Mouse (Mus musculus) forebrain, embryonic 12.5 days (tissue): ENCODE data around the gene Itga5. TPM values are rescaled to one million over a fixed set of nuclear protein-coding genes. Genes with fewer than 3 reads are reported as not detected.

Experiments
- ATAC-seq: fragments of 200-750 bp; cut with Nextera tagmentation; 2 replicates; pipeline ENCODE4 v1.8.0; 2017; ENCODE audit warnings: moderate TSS enrichment; ENCODE audit not compliant: low FRiP score
- H3K27ac ChIP-seq: fragments of 300-500 bp; sonication (generic); 2 replicates; pipeline ENCODE4 v1.5.1; 2016; ENCODE audit warnings: mild to moderate bottlenecking
- H3K27me3 ChIP-seq: fragments of 300-500 bp; sonication (generic); 2 replicates; pipeline ENCODE4 v1.6.1; 2016; ENCODE audit warnings: mild to moderate bottlenecking
- H3K36me3 ChIP-seq: fragments of 300-500 bp; sonication (generic); replicated peaks from 2 replicates; pipeline ENCODE4 v1.6.1; 2016; ENCODE audit warnings: mild to moderate bottlenecking
- H3K4me1 ChIP-seq: fragments of 300-500 bp; sonication (generic); 2 replicates; pipeline ENCODE4 v1.6.1; 2016
- H3K4me2 ChIP-seq: fragments of 300-500 bp; sonication (generic); 2 replicates; pipeline ENCODE4 v1.6.1; 2016; ENCODE audit warnings: mild to moderate bottlenecking, moderate library complexity
- H3K4me3 ChIP-seq: fragments of 300-500 bp; sonication (generic); replicated peaks from 2 replicates; pipeline ENCODE4 v1.5.1; 2016; ENCODE audit warnings: mild to moderate bottlenecking
- H3K9ac ChIP-seq: fragments of 300-500 bp; sonication (generic); 2 replicates; pipeline ENCODE4 v1.6.1; 2016; ENCODE audit warnings: mild to moderate bottlenecking
- H3K9me3 ChIP-seq: fragments of 300-500 bp; sonication (generic); 2 replicates; pipeline ENCODE4 v1.6.1; 2016
- WGBS: fragments of 180-500 bp; shearing (Covaris S2); methylation state at CpG from one replicate; pipeline ENCODE4 v1.1.7; 2016; 5-methylcytosine and 5-hydroxymethylcytosine counted together
- polyA plus RNA-seq: library from polyadenylated mRNA; unstranded; fragments of >200 nt; fragmentation: Nextera tagmentation; extraction: Ambion mirVana; gene quantifications from 2 replicates; pipeline ENCODE4 v1.2.1, GENCODE M21; 2016

The Itga5 gene
- polyA plus RNA-seq, 1 experiment from 2014 or later, result 17.3 TPM

GRCm38 (mm10) chr15:103362333-103362732 lies 4.2 kb downstream of the Itga5 start:
- Histone ChIP-seq H3K4me2 (no peak overlapping the region), H3K9ac (no peak overlapping the region), H3K9me3 (no peaks in the 10 kb centered on the region), H3K27me3 (peaks cover 10% of the 10 kb centered on the region; the same call in 1 of the 2 replicates), H3K4me3 (no peak overlapping the region), H3K36me3 (no peaks in the 10 kb centered on the region), H3K4me1 (peaks cover 34% of the 10 kb centered on the region), H3K27ac (no peak overlapping the region)
- 90% methylated on average over 7 of the region's 7 CpGs for WGBS
- no peak for ATAC-seq

DNA sequence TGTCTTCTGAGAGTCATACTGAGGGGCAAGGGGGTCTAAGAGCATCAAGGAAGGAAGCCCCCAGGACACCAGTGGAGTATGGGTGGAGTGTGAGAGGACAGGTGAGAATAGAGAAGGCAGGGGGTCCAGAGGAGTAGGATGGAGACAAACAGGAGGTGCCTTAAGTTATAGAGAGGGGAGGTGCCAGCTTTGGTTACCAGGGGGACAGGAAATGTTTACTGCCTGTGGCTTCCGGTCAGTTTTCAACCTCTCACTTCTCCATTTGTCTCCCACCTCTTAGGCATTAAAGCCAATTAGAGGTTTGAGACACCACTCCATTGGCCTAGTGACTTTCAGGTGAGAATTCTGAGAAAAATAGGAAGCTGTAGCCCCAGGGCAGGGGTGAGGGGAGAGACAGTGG lies 5.3 kb downstream of the Itga5 start:
- no peak overlapping the region for H3K9ac ChIP-seq
- WGBS, result 83% methylated on average over 1 of the region's 1 CpGs
- 0 out of 2 replicates have a peak, but pooled peaks cover under 1% of the 10 kb centered on the region for H3K36me3 ChIP-seq
- H3K4me1 ChIP-seq, result peaks cover 24% of the 10 kb centered on the region
- H3K4me3 ChIP-seq, result no peak overlapping the region
- ATAC-seq, result no peak
- no peak overlapping the region for H3K4me2 ChIP-seq
- no peak overlapping the region for H3K27ac ChIP-seq
- no peaks in the 10 kb centered on the region for H3K9me3 ChIP-seq
- peaks cover 5% of the 10 kb centered on the region; the same call in 1 of the 2 replicates for H3K27me3 ChIP-seq

DNA sequence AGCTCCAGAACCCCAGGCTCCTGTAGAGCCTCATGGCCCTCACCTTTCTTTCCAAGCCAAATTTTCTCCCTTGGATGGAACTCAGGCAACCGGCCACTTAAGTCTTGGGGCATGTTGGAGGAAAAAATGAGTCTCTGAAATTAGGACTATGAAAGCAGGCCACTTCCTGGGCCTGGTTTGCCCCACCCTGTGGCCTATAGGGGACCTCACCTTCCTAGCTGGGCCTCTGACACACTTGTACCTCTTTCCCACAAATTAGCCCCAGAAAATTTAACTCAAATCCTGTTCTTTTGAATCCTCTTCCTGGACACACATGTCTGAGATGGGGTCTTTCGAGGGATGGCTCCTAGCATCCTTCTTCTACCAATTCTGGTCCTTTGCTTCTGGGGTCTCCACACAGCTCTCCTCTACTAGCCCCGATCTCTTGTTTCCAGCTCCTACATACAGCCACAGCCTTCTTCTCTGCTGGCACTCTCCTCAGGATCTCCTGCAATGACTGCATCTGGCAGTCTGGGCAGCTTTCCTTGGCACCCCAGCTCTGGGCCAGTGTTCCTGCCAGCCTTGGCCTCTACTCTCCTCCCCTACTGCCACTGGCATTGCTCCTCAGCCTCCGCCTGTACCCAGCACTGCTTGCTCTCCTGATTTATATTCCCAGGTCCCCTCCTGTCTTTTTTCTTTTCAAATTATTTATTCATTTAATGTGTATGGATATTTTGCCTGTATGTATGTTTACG lies 6.5 kb downstream of the Itga5 start:
- H3K36me3 ChIP-seq, result 0 out of 2 replicates have a peak, but pooled peaks cover 11% of the 10 kb centered on the region
- H3K4me3 ChIP-seq, result no peak overlapping the region
- 89% methylated on average over 5 of the region's 5 CpGs for WGBS
- H3K27me3 ChIP-seq, result peaks cover 5% of the 10 kb centered on the region; the same call in 1 of the 2 replicates
- no peak for ATAC-seq
- no peak overlapping the region for H3K27ac ChIP-seq
- H3K9ac ChIP-seq, result no peak overlapping the region
- H3K9me3 ChIP-seq, result no peaks in the 10 kb centered on the region
- no peak overlapping the region for H3K4me2 ChIP-seq
- peaks cover 12% of the 10 kb centered on the region for H3K4me1 ChIP-seq

DNA sequence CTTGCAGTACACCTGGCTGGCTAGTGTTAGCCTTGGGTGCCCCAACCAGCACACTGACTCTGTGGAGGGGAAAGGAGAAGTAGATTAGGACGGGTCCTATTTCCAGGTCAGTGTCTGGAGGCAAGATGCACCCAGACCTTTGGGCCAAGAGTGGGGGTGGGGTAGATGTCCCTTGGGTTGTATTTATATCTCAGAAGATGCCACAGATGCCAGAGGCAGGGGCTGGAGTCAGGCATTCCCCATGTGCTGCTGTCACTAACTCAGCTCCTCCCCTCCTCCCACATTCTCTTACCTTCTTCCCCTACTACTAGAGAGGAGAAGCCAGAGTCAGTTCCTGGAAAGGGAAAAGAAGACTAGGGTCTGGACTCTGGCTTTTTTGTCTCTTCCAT lies 7.4 kb downstream of the Itga5 start:
- Histone ChIP-seq H3K9ac (no peak overlapping the region), H3K27ac (no peak overlapping the region), H3K4me3 (no peak overlapping the region), H3K9me3 (no peaks in the 10 kb centered on the region), H3K36me3 (0 out of 2 replicates have a peak, but pooled peaks cover 11% of the 10 kb centered on the region), H3K4me2 (no peak overlapping the region), H3K27me3 (peaks cover under 1% of the 10 kb centered on the region; the same call in 1 of the 2 replicates), H3K4me1 (peaks cover 5% of the 10 kb centered on the region)
- no peak for ATAC-seq
- 75% methylated on average over 1 of the region's 1 CpGs for WGBS

DNA sequence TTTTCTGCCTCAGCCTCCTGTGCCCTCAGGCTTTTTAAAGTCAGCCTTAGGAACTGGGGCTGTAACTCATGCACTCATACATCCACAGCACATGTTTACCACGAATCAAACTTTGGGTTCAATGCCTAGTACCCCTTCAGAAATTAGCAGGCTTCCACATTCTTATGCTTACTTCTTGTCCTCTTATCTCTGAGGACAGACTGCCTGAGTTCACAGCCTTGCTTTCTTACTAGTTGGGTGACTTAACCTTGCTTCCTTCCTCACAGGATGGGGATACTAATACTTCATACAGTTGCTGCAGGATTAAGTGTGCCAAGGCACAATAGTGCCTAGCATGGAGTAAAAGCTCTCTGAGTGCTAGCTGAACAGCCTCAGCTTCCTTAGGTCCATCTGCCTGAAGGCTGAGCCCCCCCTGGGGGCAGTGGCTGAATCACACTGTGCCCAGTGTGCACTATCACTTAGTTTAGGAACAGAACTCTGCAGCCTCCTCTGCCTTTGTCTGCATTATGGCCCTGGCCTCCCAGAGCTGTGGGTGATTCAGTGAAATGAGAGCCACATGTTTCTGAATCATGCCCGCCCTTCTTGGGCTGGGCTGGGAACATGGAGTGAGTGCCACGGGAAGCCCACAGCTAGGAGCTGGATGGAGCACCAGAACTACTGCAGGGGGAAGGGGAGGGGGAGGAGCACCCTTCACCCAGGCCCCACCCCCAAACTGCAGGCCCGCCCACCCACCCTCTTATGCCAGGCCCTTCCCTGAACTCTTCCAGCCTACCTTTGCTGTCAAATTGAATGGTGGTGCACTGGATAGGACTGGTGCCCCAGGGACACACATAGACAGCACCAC lies 8.1 kb downstream of the Itga5 start:
- Histone ChIP-seq H3K4me2 (no peak overlapping the region), H3K27ac (no peak overlapping the region), H3K9me3 (no peaks in the 10 kb centered on the region), H3K27me3 (no peaks in the 10 kb centered on the region), H3K4me3 (no peak overlapping the region), H3K4me1 (peaks cover 5% of the 10 kb centered on the region), H3K36me3 (0 out of 2 replicates have a peak, but pooled peaks cover 11% of the 10 kb centered on the region), H3K9ac (no peak overlapping the region)
- peak; percentile 41; the same call in 1 of the 2 replicates for ATAC-seq
- WGBS, result 39% methylated on average over 4 of the region's 4 CpGs

DNA sequence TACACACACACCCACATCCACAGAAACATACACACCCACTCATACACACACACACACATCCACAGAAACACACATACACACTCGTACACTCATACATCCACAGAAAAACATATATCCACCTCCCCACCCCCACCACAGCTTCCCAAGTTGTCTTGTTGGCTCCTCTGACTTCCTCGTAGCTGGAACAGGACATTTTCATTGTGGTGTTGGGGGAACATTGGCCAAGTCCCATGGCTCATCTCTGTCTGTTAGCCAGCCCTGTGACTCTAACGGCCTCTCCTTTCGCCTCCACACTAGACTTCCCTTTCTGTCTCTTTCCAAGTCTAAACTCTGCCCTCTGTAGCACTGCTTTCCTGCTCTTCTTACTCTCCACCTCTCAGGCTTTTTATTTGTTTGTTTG lies 8.7 kb downstream of the Itga5 start:
- no peak for ATAC-seq
- H3K4me1 ChIP-seq, result peaks cover 5% of the 10 kb centered on the region
- no peak overlapping the region for H3K27ac ChIP-seq
- 80% methylated on average over 4 of the region's 4 CpGs for WGBS
- no peak overlapping the region for H3K9ac ChIP-seq
- H3K9me3 ChIP-seq, result no peaks in the 10 kb centered on the region
- H3K4me3 ChIP-seq, result no peak overlapping the region
- no peak overlapping the region for H3K4me2 ChIP-seq
- H3K27me3 ChIP-seq, result no peaks in the 10 kb centered on the region
- H3K36me3 ChIP-seq, result 0 out of 2 replicates have a peak, but pooled peaks cover 11% of the 10 kb centered on the region

DNA sequence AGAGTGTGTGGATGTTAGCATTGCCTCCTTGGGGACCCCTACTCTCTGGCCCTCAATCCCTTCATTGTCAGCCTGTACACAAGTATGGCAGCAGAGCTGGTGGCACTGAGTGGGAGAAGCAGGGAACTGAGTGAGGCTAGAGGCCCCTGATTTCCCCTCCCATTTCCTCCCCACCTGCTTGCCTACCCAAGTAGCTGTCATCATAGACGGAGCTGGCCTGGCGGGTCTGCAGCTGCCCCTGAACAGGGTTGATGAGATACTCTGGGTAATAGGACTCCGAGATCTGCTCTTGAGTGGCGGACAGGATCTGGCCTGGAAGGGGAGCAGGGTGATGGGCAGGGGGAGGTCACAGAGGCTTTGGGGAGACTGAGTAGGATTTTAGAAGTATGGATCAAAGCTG lies 10.4 kb downstream of the Itga5 start:
- Histone ChIP-seq H3K9me3 (no peaks in the 10 kb centered on the region), H3K4me2 (no peak overlapping the region), H3K36me3 (peaks cover 14% of the 10 kb centered on the region), H3K4me3 (no peak overlapping the region), H3K27me3 (no peaks in the 10 kb centered on the region), H3K4me1 (peaks cover 5% of the 10 kb centered on the region), H3K27ac (no peak overlapping the region), H3K9ac (no peak overlapping the region)
- ATAC-seq, result no peak
- 76% methylated on average over 4 of the region's 4 CpGs for WGBS

DNA sequence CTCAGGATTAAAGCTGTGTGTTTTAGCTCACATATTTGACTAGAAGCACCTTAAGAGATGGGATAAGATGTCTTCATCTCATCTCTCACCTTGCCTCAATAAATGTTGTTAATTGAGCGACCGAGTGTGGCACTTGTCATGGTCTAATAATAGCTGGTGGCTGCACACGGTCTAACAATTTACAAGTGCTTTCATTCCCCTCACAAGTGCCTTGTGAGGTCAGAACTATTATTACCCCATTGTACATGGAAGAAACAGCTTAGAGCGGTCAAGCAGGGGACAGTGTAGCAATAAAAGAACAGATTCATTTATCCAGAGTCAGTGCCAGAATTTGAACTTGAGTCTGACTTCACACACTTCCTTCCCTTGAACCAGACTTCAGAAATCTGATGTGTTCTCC lies 11.1 kb downstream of the Itga5 start:
- Histone ChIP-seq H3K4me1 (peaks cover 5% of the 10 kb centered on the region), H3K9ac (no peak overlapping the region), H3K36me3 (peaks cover 21% of the 10 kb centered on the region), H3K27me3 (no peaks in the 10 kb centered on the region), H3K4me2 (no peak overlapping the region), H3K9me3 (no peaks in the 10 kb centered on the region), H3K27ac (no peak overlapping the region), H3K4me3 (no peak overlapping the region)
- WGBS, result 84% methylated on average over 4 of the region's 4 CpGs
- ATAC-seq, result no peak

DNA sequence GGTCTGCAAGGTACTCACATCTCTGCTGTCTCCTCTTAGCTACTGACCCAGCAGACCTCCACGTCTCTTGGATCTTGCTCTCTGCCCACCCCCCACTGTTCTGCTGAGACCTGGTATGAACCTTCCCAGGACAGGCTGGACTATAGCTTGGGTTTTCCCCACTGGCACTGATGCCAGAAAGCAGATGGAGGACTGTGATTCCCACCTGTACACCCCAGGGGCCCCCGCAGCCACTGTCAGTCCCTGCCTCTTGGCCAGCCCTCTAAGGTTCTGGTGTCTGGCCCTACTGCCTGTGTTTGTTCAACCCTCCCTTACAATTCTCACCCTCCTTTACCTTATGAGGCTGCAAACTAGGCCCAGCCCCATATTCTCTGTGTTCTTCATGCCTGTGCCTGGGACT lies 11.9 kb downstream of the Itga5 start:
- peaks cover 27% of the 10 kb centered on the region for H3K36me3 ChIP-seq

GRCm38 (mm10) chr15:103353511-103354256 lies 12.9 kb downstream of the Itga5 start:
- WGBS, result 92% methylated on average over 11 of the region's 11 CpGs
- no peaks in the 10 kb centered on the region for H3K4me1 ChIP-seq
- H3K9me3 ChIP-seq, result no peaks in the 10 kb centered on the region
- no peak overlapping the region for H3K4me2 ChIP-seq
- H3K27ac ChIP-seq, result no peak overlapping the region
- H3K27me3 ChIP-seq, result no peaks in the 10 kb centered on the region
- H3K4me3 ChIP-seq, result no peak overlapping the region
- H3K9ac ChIP-seq, result no peak overlapping the region
- H3K36me3 ChIP-seq, result peaks cover 33% of the 10 kb centered on the region
- ATAC-seq, result 0 out of 2 replicates have a peak, but pooled peaks have one; percentile 14

More for the DNA sequence above, 11.9 kb downstream of the Itga5 start:
- WGBS, result 85% methylated on average over 2 of the region's 2 CpGs
- Histone ChIP-seq H3K9me3 (no peaks in the 10 kb centered on the region), H3K27me3 (no peaks in the 10 kb centered on the region), H3K27ac (no peak overlapping the region), H3K9ac (no peak overlapping the region), H3K4me1 (peaks cover 5% of the 10 kb centered on the region), H3K4me2 (no peak overlapping the region), H3K4me3 (no peak overlapping the region)
- no peak for ATAC-seq

DNA sequence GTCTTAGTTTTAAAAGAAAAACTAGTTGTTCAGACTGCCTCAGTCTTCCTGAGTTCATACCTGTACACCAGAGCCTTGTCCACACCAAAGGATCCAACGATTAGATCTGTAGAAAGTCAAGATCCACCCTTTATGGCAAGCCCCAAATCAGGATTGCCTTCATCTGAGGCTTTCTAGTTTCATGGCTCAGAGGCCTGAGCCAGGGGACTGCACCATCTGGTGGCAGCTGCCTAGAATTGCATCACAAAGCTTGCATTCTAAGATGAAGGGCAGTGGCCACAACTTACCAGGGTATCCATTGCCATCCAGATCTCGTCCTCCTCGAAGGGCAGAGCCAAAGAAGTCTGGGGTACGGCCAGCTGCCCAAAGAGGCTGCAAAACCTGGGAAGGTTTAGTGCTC lies 13.7 kb downstream of the Itga5 start:
- WGBS, result 42% methylated on average over 4 of the region's 4 CpGs
- peak; percentile 37; the same call in 1 of the 2 replicates for ATAC-seq

DNA sequence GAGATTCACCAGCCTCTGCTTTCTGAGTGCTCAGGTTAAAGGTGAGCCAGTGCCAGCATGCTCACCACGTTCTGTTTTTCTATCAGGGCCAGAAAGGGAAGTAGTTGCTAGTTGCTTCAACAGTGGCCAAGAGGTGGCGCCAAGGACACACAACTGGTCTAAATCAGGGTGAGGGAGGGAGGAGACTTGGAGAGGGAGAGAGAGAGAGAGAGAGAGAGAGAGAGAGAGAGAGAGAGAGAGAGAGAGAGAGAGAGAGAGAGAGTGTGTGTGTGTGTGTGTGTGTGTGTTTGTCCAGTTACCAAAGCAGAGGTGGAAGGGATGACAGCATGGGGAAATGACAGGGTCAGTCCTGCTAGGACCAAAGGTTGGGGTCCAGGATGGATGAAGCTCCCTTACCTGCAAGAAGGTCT lies 19.3 kb downstream of the Itga5 start:
- Histone ChIP-seq H3K4me3 (no peak overlapping the region), H3K4me1 (no peaks in the 10 kb centered on the region), H3K4me2 (no peak overlapping the region), H3K27ac (no peak overlapping the region), H3K27me3 (no peaks in the 10 kb centered on the region), H3K9ac (no peak overlapping the region), H3K36me3 (peaks cover 33% of the 10 kb centered on the region), H3K9me3 (no peaks in the 10 kb centered on the region)
- peak; percentile 9; the same call in 1 of the 2 replicates for ATAC-seq
- WGBS, result 9% methylated on average over 2 of the region's 2 CpGs

More for the DNA sequence above, 13.7 kb downstream of the Itga5 start:
- H3K4me2 ChIP-seq, result no peak overlapping the region
- no peaks in the 10 kb centered on the region for H3K27me3 ChIP-seq
- no peaks in the 10 kb centered on the region for H3K4me1 ChIP-seq
- no peaks in the 10 kb centered on the region for H3K9me3 ChIP-seq
- H3K36me3 ChIP-seq, result peaks cover 33% of the 10 kb centered on the region
- H3K9ac ChIP-seq, result no peak overlapping the region
- no peak overlapping the region for H3K4me3 ChIP-seq
- no peak overlapping the region for H3K27ac ChIP-seq
